Mouse (Mus musculus) heart, postnatal 36 days (tissue): ENCODE data around the gene Polr2c. TPM values are rescaled to one million over a fixed set of nuclear protein-coding genes. Genes with fewer than 3 reads are reported as not detected.
"Not testable (repeated sequence)": the region's sequence is repeated elsewhere in the genome, so short reads cannot be mapped to it uniquely, and the experiment has no call there.

Experiments used
- DNase-seq, 2 experiments: peaks; one replicate each; pipeline ENCODE4 v3.0.0; 2021 to 2022
- intact Hi-C: fragments of 180-260 bp; cut with DNase I; formaldehyde crosslinking; loops from one replicate; pipeline ENCODE4 v1.15.1; 2025
- total RNA-seq, 2 experiments: library from RNA; stranded (reverse); gene quantifications; 2 replicates each; pipeline ENCODE4 v1.2.3; 2021

Gene Polr2c
- total RNA-seq = 10 to 100 TPM; 69.1 to 69.9 TPM

DNA sequence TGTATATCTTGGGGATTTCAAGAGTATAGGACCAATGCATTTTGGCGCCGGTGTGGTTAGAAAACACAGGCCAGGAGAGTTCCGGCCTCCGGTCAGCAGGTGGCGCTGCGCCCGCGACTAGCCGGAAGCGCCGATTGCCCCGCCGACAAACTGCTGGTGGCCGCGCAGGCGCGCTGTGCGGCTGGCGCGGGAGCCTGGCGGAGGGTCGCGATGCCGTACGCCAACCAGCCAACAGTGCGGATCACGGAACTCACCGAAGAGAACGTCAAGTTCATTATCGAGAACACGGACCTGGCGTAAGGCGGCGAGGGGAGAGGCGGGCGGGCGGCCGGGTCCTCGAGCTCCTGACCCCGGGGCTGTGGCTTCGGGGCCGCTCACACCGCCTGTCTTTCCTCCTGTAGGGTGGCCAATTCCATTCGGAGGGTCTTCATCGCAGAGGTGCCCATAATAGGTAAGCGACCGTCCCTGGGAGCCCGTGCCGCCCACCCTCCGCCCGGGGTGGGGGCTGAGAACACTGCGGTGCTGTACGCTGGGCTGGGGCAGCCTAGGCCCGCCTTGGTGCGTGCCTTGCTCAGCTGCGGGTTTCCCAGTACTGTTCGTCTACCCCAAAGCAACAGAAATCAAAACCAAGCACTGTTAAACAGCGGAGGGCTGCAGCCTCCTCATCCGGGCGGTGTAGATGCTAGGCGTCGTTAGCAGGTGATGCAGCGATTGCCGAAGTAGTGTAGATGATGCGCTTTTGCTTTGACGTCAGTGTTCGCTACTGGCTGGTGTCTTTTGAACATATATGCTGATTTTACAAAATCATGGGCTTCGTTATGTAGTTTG is at the start of gene Polr2c:
Gene Polr2c, plus strand, starts transcription at position 105 of the 828 bp plus-strand sequence.
- intact Hi-C loops = no loop called here
- DNase-seq = peak; percentile 93 to 96

- intact Hi-C loops = no loop called here
- no peak for DNase-seq
These were observed 49.7 kb upstream of the Polr2c start for GRCm38 (mm10) chr8:94807506-94807905.

GRCm38 (mm10) chr8:94808372-94808771 is 48.9 kb upstream of the Polr2c start:
- no peak for DNase-seq
- intact Hi-C loops = no loop called here

- no peak for DNase-seq
- intact Hi-C loops = loop anchor here (5.0 kb wide), 1 partner anchor 278 kb away; the partner anchor contains the start of gene Cpne2
These were observed 47.1 kb upstream of the Polr2c start, which contains the start of gene Ccl17 for GRCm38 (mm10) chr8:94810153-94810552. Gene Ccl17 (plus strand): TSS chr8:94810453.

GRCm38 (mm10) chr8:94810855-94811254 is 46.4 kb upstream of the Polr2c start:
- intact Hi-C loops = loop anchor here (5.0 kb wide), 1 partner anchor 279 kb away; the partner anchor contains the start of gene Cpne2
- DNase-seq = no peak

GRCm38 (mm10) chr8:94811654-94812053 is 45.6 kb upstream of the Polr2c start:
- no peak for DNase-seq
- intact Hi-C loops = loop anchor here (1.0 to 5.0 kb wide), 4 partner anchors 27 to 279 kb away; partner anchors contain the start of gene Cpne2

DNA sequence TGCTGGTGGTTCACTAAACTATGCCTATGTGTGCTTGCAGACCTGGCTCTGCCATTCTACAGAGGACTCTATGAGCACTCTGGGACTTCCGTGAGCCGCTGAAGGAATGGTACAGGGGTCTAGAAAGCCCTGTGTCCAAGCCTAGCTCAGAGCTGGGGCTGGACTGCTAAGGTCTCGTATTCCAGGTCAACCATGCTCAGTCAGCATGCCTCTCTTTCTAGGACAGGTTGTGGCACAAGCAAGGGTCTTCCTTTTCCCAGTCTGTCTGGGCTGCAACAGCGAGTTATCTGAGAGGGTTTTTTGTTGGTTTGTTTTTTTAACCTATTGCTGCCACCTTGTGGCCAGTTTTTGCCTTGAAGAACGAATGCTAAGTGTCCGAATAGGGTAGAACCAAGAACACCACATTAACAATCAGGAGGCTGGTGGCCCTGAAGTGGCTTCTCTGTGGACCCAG is 44.6 kb upstream of the Polr2c start:
- peak; percentile 89 to 91 for DNase-seq
- intact Hi-C loops = loop anchor here (1.0 to 5.0 kb wide), 4 partner anchors 28 to 280 kb away; partner anchors contain the start of gene Cpne2

DNA sequence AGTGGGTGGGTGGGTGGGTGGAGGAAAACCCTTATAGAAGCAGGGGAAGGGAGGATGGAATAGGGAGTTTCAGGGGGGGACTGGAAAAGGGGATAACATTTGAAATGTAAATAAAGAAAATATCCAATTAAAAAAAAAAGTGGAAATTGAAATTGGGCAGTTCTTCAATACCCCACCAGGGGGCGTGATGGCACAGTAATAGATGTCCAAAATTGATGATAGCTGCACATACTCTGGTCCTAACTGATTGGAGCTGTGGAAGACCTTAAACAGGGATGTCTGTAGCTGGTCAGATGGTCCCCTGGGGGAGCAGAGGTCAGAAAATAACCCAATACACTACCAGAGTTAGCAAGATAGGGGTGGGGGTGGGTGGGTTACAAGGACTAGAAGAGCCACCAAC is 42.7 kb upstream of the Polr2c start:
- DNase-seq = no peak
- intact Hi-C loops = loop anchor here (2.0 to 5.0 kb wide), 2 partner anchors 94 to 282 kb away; partner anchors contain the start of gene Cpne2

- no peak for DNase-seq
- intact Hi-C loops = no loop called here
These were observed 39.3 kb upstream of the Polr2c start for GRCm38 (mm10) chr8:94817933-94818332.

GRCm38 (mm10) chr8:94819671-94820179 is 37.5 kb upstream of the Polr2c start:
- DNase-seq = no peak
- intact Hi-C loops = no loop called here

DNA sequence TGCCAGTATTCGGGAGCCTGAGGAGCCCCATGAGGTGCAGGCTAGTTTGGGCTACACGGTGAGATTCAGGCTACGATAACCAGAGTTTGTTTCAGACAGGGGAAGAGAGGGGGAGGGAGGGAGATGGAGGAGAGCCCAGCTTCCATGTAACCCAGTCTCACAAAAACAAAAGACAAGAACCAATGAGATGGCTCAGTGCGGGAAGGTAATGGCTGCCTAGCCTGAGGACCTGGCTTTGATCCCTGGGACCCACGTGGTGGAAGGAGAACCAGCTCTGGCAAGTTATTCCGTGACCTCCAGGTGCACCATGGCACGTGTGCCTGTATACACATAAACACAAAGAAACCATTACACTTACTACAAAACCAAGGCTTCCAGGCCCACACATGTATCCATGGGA is 36.7 kb upstream of the Polr2c start:
- intact Hi-C loops = no loop called here
- DNase-seq = no peak

GRCm38 (mm10) chr8:94821381-94821780 is 35.9 kb upstream of the Polr2c start:
- no peak for DNase-seq
- intact Hi-C loops = no loop called here

DNA sequence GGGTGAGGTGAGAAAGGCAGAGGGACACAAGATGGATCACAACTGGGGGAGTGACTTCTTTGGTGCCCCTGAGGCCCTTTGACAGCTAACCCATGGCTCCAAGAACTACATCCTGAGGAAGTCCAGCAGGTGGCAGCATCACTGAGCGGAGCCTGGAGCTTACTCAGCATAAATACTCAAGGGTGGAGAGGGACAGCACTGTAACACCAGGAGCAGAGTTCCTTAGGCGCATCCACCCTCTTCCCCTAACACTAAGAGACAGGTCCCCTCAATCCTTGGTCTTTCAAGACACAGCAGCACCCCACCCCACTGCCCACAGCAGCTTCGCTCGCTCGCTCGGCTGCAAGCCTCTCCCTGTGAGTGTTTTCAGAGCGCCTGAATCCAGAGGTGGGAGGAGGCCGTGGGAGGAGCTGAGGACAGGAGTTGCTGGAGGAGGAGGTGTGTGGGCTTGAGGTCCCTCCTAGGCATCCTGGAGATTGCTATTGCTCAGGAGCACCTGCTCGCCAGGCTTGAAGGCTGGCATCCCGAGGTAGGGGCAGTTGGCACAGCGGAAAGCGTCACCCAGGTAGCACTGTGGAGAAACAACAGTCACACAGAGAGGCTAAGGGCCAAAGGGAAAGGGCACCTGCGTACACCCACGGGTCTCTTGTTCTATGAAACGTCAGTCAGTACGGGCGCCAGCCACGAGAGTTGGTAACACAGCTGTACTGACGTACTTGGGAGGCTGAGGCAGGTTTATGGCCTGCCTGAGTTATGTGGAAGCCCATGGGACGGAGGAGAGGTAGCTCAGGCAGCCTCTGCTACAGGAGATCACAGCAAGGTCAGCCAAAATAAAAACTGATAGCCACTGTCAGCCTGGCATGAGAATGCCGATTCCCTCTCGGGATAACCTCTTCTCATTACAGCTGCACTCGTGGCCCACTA is 34.4 kb upstream of the Polr2c start:
- intact Hi-C loops = loop anchor here (2.0 kb wide), 1 partner anchor 86 kb away; no protein-coding TSS in a partner anchor

GRCm38 (mm10) chr8:94825170-94825569 is 32.1 kb upstream of the Polr2c start:
- no peak for DNase-seq
- intact Hi-C loops = no loop called here

More for the DNA sequence above, 34.4 kb upstream of the Polr2c start:
- DNase-seq = peak; percentile 64 to 71

DNA sequence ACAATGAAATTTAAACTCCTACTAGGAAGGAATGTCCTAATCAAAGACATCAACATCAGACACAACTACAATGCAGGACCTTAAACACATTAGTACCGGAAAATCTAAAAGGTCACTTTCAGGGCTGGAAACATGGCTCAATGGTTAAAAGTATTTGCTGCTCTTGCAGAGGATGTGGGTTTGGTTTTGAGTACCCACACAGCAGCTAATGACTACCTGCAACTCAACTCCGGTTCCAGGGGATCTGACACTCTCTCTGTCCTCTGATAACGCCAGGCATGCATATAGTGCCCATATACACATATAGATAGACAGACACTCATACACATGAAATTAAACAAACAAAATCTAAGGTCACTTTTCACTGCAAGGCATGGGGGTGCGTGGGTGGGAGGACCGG is 31.0 kb upstream of the Polr2c start:
- no peak for DNase-seq

GRCm38 (mm10) chr8:94828284-94828683 is 29.0 kb upstream of the Polr2c start:
- intact Hi-C loops = no loop called here
- no peak for DNase-seq

More for the DNA sequence above, 31.0 kb upstream of the Polr2c start:
- intact Hi-C loops = no loop called here

GRCm38 (mm10) chr8:94833901-94834405 is 23.3 kb upstream of the Polr2c start:
- DNase-seq = not testable (repeated sequence)

DNA sequence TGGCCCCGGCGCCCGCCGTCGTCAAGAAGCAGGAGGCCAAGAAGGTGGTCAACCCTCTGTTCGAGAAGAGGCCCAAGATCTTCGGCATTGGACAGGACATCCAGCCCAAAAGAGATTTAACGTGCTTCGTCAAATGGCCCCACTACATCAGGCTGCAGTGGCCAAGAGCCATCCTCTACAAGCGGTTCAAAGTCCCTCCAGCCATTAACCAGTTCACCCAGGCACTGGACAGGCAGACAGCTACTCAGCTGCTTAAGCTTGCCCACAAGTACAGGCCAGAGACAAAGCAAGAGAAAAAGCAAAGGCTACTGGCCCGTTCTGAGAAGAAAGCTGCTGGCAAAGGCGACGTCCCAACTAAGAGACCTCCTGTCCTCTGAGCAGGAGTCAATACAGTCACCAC is 21.5 kb upstream of the Polr2c start:
- DNase-seq = not testable (repeated sequence)
- intact Hi-C loops = loop anchor here (5.0 kb wide), 1 partner anchor 738 kb away; the partner anchor contains the start of gene Bbs2

More at GRCm38 (mm10) chr8:94833901-94834405, 23.3 kb upstream of the Polr2c start:
- intact Hi-C loops = not testable (repeated sequence)

DNA sequence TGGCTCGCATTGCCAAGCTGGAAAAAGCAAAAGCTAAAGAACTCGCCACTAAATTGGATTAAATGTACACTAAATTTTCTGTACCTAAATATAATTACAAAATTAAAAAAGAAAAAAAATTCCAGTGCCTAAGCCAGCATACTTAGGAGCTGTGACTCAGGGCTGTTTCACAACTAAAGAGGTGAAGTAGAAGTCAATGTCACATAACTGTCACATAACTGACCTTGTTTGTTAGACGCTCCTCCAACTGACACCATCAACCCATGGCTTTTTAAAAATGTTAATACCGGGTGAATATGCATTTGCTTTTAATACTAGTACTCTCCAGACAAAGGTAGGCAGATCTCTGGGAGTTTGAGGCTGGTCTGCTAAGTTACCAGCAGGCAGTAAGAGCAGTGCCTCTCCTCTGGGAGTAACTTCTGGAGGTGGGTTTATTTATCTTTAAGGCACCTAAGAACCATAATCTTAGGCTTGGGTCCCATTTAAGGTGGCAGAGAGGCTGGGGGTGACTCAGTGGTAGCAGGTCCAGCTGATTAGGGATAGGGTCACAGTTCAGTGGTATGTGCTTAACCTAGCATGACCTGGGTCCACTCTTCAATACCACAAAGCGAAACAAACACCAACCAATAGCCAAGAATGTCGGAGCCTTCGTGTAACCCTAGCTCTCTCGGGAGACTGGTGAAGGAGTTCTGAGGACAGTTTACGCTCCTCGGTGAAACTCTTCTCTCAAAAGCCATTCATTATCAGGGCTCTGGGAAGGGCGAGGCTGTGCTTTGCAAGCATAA is 20.6 kb upstream of the Polr2c start:
- no peak for DNase-seq
- intact Hi-C loops = loop anchor here (5.0 kb wide), 1 partner anchor 739 kb away; the partner anchor contains the start of gene Bbs2
